Mouse (Mus musculus) heart, postnatal 0 days (tissue): Measurements from ENCODE around the gene Col25a1. TPM values are rescaled to one million over a fixed set of nuclear protein-coding genes. Genes with fewer than 3 reads are reported as not detected.
A peak's percentile ranks its signal among the peaks of the same experiment; 100 is the strongest.

Experiments
- ATAC-seq: fragments of 200-750 bp; cut with Nextera tagmentation; 2 replicates; pipeline ENCODE4 v1.8.0; 2017; ENCODE audit warnings: low read depth, moderate number of reproducible peaks, moderate library complexity; ENCODE audit not compliant: insufficient read depth
- DNase-seq: peaks from one replicate; pipeline ENCODE4 v3.0.0-alpha.2; 2016; ENCODE audit warnings: low spot score
- H3K27ac ChIP-seq: fragments of 300-500 bp; sonication (generic); 2 replicates; pipeline ENCODE4 v1.5.1; 2014; ENCODE audit warnings: low read depth, mild to moderate bottlenecking
- H3K27me3 ChIP-seq: fragments of 300-500 bp; sonication (generic); 2 replicates; pipeline ENCODE4 v1.6.1; 2014; ENCODE audit warnings: low read length, mixed read lengths; ENCODE audit not compliant: control insufficient read depth, insufficient read depth
- H3K36me3 ChIP-seq: fragments of 300-500 bp; sonication (generic); replicated peaks from 2 replicates; pipeline ENCODE4 v1.6.1; 2014; ENCODE audit warnings: low read length, mixed read lengths; ENCODE audit not compliant: control insufficient read depth, insufficient read depth
- H3K4me1 ChIP-seq: fragments of 300-500 bp; sonication (generic); 2 replicates; pipeline ENCODE4 v1.6.1; 2014; ENCODE audit warnings: antibody characterized with exemption; ENCODE audit not compliant: control insufficient read depth, insufficient read depth
- H3K4me2 ChIP-seq: fragments of 300-500 bp; sonication (generic); 2 replicates; pipeline ENCODE4 v1.6.1; 2014; ENCODE audit warnings: low read depth, mild to moderate bottlenecking, low read length, moderate library complexity
- H3K4me3 ChIP-seq: fragments of 300-500 bp; sonication (generic); 2 replicates; pipeline ENCODE4 v1.5.1; 2014; ENCODE audit warnings: low read depth, low read length
- H3K9ac ChIP-seq: fragments of 300-500 bp; sonication (generic); replicated peaks from 2 replicates; pipeline ENCODE4 v1.6.1; 2014; ENCODE audit warnings: low read depth, low read length, mixed read lengths
- H3K9me3 ChIP-seq: fragments of 300-500 bp; sonication (generic); replicated peaks from 2 replicates; pipeline ENCODE4 v1.6.1; 2016; ENCODE audit warnings: low read length; ENCODE audit not compliant: control insufficient read depth
- CTCF ChIP-seq: IDR thresholded peaks from 2 replicates; pipeline ENCODE4 v1.5.1; 2016; ENCODE audit warnings: antibody characterized with exemption, control low read depth, low read depth
- EP300 ChIP-seq: IDR thresholded peaks from 2 replicates; pipeline ENCODE4 v1.6.1; 2016; ENCODE audit warnings: antibody characterized with exemption, low read depth
- WGBS: fragments of 180-500 bp; shearing (Covaris S2); extraction: QIAGEN DNeasy Blood & Tissue Kit; methylation state at CpG from one replicate; pipeline ENCODE4 v1.1.7; 2014; 5-methylcytosine and 5-hydroxymethylcytosine counted together
- polyA plus RNA-seq: library from polyadenylated mRNA; unstranded; fragments of >200 nt; fragmentation: Nextera tagmentation; extraction: Ambion mirVana; gene quantifications from 2 replicates; pipeline ENCODE4 v1.2.1, GENCODE M21; 2015
- total RNA-seq: library from RNA; depleted of rRNA; stranded (reverse); fragments of >200 nt; gene quantifications from 2 replicates; pipeline ENCODE4 v1.2.3, GENCODE M21; 2014; ENCODE audit warnings: low replicate concordance

Col25a1 gene
- total and polyA plus RNA-seq, 2 experiments from 2014 or later: 0.67 to 0.92 TPM

- 67% methylated on average over 4 of the region's 4 CpGs for WGBS
- no peak overlapping the region for H3K4me3 ChIP-seq
- no peak overlapping the region for H3K4me2 ChIP-seq
- TF ChIP-seq EP300: no peak
- H3K4me1 ChIP-seq: no peaks in the 10 kb centered on the region
- no peaks in the 10 kb centered on the region for H3K9me3 ChIP-seq
- H3K27me3 ChIP-seq: no peaks in the 10 kb centered on the region
- H3K36me3 ChIP-seq: no peaks in the 10 kb centered on the region
- no peak for ATAC-seq
- DNase-seq: no peak
- H3K27ac ChIP-seq: no peak overlapping the region
- H3K9ac ChIP-seq: no peak overlapping the region
Observed at GRCm38 (mm10) chr3:130160902-130161301, 29.6 kb downstream of the Col25a1 start.

GRCm38 (mm10) chr3:130161323-130161917 lies 30.1 kb downstream of the Col25a1 start:
- no peak for ATAC-seq
- no peak for TF ChIP-seq CTCF
- TF ChIP-seq EP300: no peak
- WGBS: 71% methylated on average over 13 of the region's 13 CpGs
- Histone ChIP-seq H3K4me2 (no peak overlapping the region), H3K9me3 (no peaks in the 10 kb centered on the region), H3K4me1 (no peaks in the 10 kb centered on the region), H3K36me3 (no peaks in the 10 kb centered on the region), H3K27ac (no peak overlapping the region), H3K9ac (no peak overlapping the region), H3K27me3 (no peaks in the 10 kb centered on the region), H3K4me3 (no peak overlapping the region)
- DNase-seq: no peak

- no peak for ATAC-seq
- DNase-seq: no peak
- TF ChIP-seq EP300: no peak
- no peak for TF ChIP-seq CTCF
- Histone ChIP-seq H3K27ac (no peak overlapping the region), H3K4me2 (no peak overlapping the region), H3K36me3 (no peaks in the 10 kb centered on the region), H3K27me3 (no peaks in the 10 kb centered on the region), H3K4me1 (no peaks in the 10 kb centered on the region), H3K4me3 (no peak overlapping the region), H3K9ac (no peak overlapping the region), H3K9me3 (0 out of 2 replicates have a peak, but pooled peaks cover 4% of the 10 kb centered on the region)
- WGBS: 51% methylated on average over 4 of the region's 4 CpGs
Observed at GRCm38 (mm10) chr3:130166875-130167274, 35.6 kb downstream of the Col25a1 start.

- TF ChIP-seq CTCF (no peak), EP300 (no peak)
- DNase-seq (peak; percentile 49), ATAC-seq (peak; percentile 55)
- Histone ChIP-seq H3K27ac (peak overlapping the region; percentile 57; the same call in 1 of the 2 replicates), H3K4me1 (no peaks in the 10 kb centered on the region), H3K4me3 (no peak overlapping the region), H3K9ac (no peak overlapping the region), H3K9me3 (0 out of 2 replicates have a peak, but pooled peaks cover 4% of the 10 kb centered on the region), H3K36me3 (no peaks in the 10 kb centered on the region), H3K27me3 (no peaks in the 10 kb centered on the region), H3K4me2 (peak overlapping the region; percentile 20; the same call in 1 of the 2 replicates)
- WGBS: 52% methylated on average over 17 of the region's 17 CpGs
Observed at GRCm38 (mm10) chr3:130172764-130173163, 41.5 kb downstream of the Col25a1 start.

- DNase-seq (peak; percentile 73), ATAC-seq (peak; percentile 89)
- Histone ChIP-seq H3K36me3 (no peaks in the 10 kb centered on the region), H3K4me1 (no peaks in the 10 kb centered on the region), H3K27ac (peak overlapping the region; percentile 26; the same call in 1 of the 2 replicates), H3K4me3 (peak overlapping the region; percentile 54), H3K4me2 (peak overlapping the region; percentile 89), H3K9ac (peak overlapping the region; percentile 44), H3K9me3 (no peaks in the 10 kb centered on the region), H3K27me3 (peaks cover 12% of the 10 kb centered on the region)
- TF ChIP-seq CTCF (no peak), EP300 (no peak)
- WGBS: under 1% methylated on average over 40 of the region's 40 CpGs
Observed at GRCm38 (mm10) chr3:130180181-130180940, 49.1 kb downstream of the Col25a1 start.
